1 mouse cellular context compared by ENCODE assay signal in genomic region chr4:82167396-82167795, GRCm38 (mm10).
TF ChIP-seq lines count a peak whose summit lies in the region.

No protein-coding gene starts in this region.

TF ChIP-seq in CH12.LX, 34 proteins besides CTCF, POLR2A, EP300 and RAD21 (continued from another document):
- TF ChIP-seq JUND (conservative IDR thresholded peaks at IDR 0.05; ENCODE audit: low read depth, low read length) (peak; percentile 58), MEF2A (IDR thresholded peaks at IDR 0.05; ENCODE audit: borderline replicate concordance, low read depth, low read length) (peak; percentile 70), ETS1 (conservative IDR thresholded peaks at IDR 0.05; ENCODE audit: low read depth, low read length) (peak; percentile 84), IRF4 (IDR thresholded peaks at IDR 0.05; ENCODE audit: low read depth, low read length) (peak; percentile 58; the same call in 1 of the 2 replicates), ZNF384 (IDR thresholded peaks at IDR 0.05; ENCODE audit: low read depth, low read length) (no peak), E2F4 (IDR thresholded peaks at IDR 0.05; ENCODE audit: insufficient replicate concordance, low read depth, low read length) (no peak), BHLHE40 (IDR thresholded peaks at IDR 0.05; ENCODE audit: low read depth, low read length) (peak; percentile 77), HCFC1 (IDR thresholded peaks at IDR 0.05; ENCODE audit: low read depth, low read length) (no peak), CHD2 (IDR thresholded peaks at IDR 0.05; ENCODE audit: low read length) (peak; percentile 47), MAX (IDR thresholded peaks at IDR 0.05; ENCODE audit: low read length) (peak; percentile 67)
TF ChIP-seq in CH12.LX: peak in this region for 12.
